Mouse (Mus musculus) liver, adult 2 months (tissue): ENCODE data around the gene Klhdc7a. TPM values are rescaled to one million over a fixed set of nuclear protein-coding genes. Genes with fewer than 3 reads are reported as not detected.

Experiments
- DNase-seq: peaks from one replicate; pipeline ENCODE4 v3.0.0-alpha.2; 2011; ENCODE audit warnings: low read depth, low spot score; ENCODE audit errors: extremely low read depth
- H3K27ac ChIP-seq: fragments of 200-500 bp; replicated peaks from 2 replicates; pipeline ENCODE4 v1.5.1; 2012; ENCODE audit warnings: low read depth, mild to moderate bottlenecking, control low read depth, inconsistent platforms, low read length; ENCODE audit not compliant: insufficient read depth
- H3K27me3 ChIP-seq: fragments of 200-500 bp; 2 replicates; pipeline ENCODE4 v1.6.1; 2012; ENCODE audit warnings: mild to moderate bottlenecking, moderate library complexity, low read length, inconsistent platforms; ENCODE audit not compliant: control insufficient read depth, insufficient read depth
- H3K36me3 ChIP-seq: fragments of 200-500 bp; 2 replicates; pipeline ENCODE4 v1.6.1; 2012; ENCODE audit warnings: low read length, inconsistent platforms; ENCODE audit not compliant: control insufficient read depth, insufficient read depth
- H3K4me1 ChIP-seq: fragments of 200-500 bp; 2 replicates; pipeline ENCODE4 v1.6.1; 2011; ENCODE audit warnings: low read length; ENCODE audit not compliant: control insufficient read depth, insufficient read depth
- H3K4me3 ChIP-seq: fragments of 200-500 bp; 2 replicates; pipeline ENCODE4 v1.5.1; 2011; ENCODE audit warnings: low read depth, mild to moderate bottlenecking, control low read depth, low read length, moderate library complexity; ENCODE audit not compliant: insufficient read depth
- H3K79me2 ChIP-seq: fragments of 200-500 bp; 2 replicates; pipeline ENCODE4 v1.6.1; 2012; ENCODE audit warnings: inconsistent platforms, mild to moderate bottlenecking, low read length, moderate library complexity; ENCODE audit not compliant: control insufficient read depth, insufficient read depth
- H3K9ac ChIP-seq: fragments of 200-500 bp; 2 replicates; pipeline ENCODE4 v1.6.1; 2012; ENCODE audit warnings: low read depth, mild to moderate bottlenecking, control low read depth, inconsistent platforms, low read length
- CTCF ChIP-seq: fragments of 200-500 bp; IDR thresholded peaks from 2 replicates; pipeline ENCODE4 v1.5.1; 2011; ENCODE audit warnings: low read depth, low read length, control low read depth
- POLR2A ChIP-seq: fragments of 200-500 bp; IDR thresholded peaks from 2 replicates; pipeline ENCODE4 v1.6.1; 2011; ENCODE audit warnings: low read length, control low read depth; ENCODE audit not compliant: insufficient read depth; ENCODE audit errors: extremely low read depth
- WGBS: fragments of 180-500 bp; shearing (Covaris S2); methylation state at CpG from one replicate; pipeline ENCODE4 v1.1.7; 2018; 5-methylcytosine and 5-hydroxymethylcytosine counted together
- polyA plus RNA-seq: library from polyadenylated mRNA; depleted of rRNA; stranded (reverse); fragments of >200 nt; gene quantifications from 2 replicates; pipeline ENCODE4 v1.2.3, GENCODE M21; 2012; rRNA removed
- total RNA-seq: library from RNA; depleted of rRNA; stranded (reverse); fragments of >200 nt; gene quantifications from 2 replicates; pipeline ENCODE4 v1.2.3, GENCODE M21; 2014; rRNA removed

Gene Klhdc7a
- total RNA-seq (5.2 and 6.8 TPM in 2 replicates), polyA plus RNA-seq (4.4 and 7.8 TPM in 2 replicates)

DNA sequence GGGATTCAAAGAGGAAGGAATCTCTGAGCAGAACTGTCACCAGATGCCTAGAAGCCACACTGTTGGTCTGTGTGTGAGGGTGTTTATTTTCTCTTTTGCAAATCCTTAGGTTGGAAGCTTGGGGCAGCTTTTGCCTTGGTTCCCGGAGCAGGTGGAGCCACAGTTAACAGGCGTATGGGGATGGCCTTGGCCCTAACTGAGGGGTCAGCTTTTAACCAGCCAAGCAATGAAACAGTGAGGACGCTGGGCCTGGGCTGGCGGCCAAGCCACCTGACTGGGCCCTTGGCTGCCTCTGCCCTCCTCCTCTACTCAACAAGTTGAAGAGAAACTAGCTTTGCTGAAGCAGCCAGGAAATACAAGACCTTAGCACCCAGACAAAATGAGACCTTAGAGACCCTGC is at the start of gene Klhdc7a:
Gene Klhdc7a (minus strand): TSS at position 105 of the 400 bp plus-strand sequence.
- Histone ChIP-seq H3K27me3 (no peaks in the 10 kb centered on the region), H3K4me1 (peaks cover 25% of the 10 kb centered on the region), H3K9ac (peak within 1 kb of the TSS; percentile 73), H3K79me2 (peaks cover 10% of the 10 kb centered on the region; the same call in 1 of the 2 replicates), H3K36me3 (no peaks in the 10 kb centered on the region), H3K4me3 (peak within 1 kb of the TSS; percentile 64), H3K27ac (peak within 1 kb of the TSS; percentile 98)
- peak; percentile 96 for DNase-seq
- TF ChIP-seq CTCF (no peak), POLR2A (no peak)
- 11% methylated on average over 4 of the region's 4 CpGs for WGBS

DNA sequence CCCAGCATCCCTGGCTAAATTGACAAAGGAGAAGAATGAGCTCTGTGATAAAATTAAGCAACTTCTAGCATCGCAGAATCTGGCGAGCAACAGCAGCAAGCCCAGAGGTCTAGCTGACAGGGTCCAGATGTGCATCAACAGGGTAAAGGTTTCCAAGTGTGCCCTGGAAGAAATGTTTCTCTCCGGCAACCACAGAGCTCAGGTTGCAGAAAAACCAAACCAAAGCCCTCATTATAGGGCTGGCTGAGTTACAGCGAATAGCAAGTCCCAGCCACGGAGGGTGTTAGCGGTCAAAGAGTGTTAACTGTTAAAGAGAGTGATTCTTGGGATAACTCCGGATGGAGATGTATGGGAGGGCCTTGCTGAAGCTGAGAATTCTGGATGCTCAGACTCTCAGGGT is 48.1 kb upstream of the Klhdc7a start:
- Histone ChIP-seq H3K4me1 (no peaks in the 10 kb centered on the region), H3K36me3 (no peaks in the 10 kb centered on the region), H3K27me3 (no peaks in the 10 kb centered on the region), H3K4me3 (no peak overlapping the region), H3K79me2 (no peaks in the 10 kb centered on the region), H3K9ac (no peak overlapping the region), H3K27ac (no peak overlapping the region)
- no peak for DNase-seq
- WGBS = 73% methylated on average over 7 of the region's 7 CpGs
- TF ChIP-seq CTCF = no peak
- TF ChIP-seq POLR2A = no peak

DNA sequence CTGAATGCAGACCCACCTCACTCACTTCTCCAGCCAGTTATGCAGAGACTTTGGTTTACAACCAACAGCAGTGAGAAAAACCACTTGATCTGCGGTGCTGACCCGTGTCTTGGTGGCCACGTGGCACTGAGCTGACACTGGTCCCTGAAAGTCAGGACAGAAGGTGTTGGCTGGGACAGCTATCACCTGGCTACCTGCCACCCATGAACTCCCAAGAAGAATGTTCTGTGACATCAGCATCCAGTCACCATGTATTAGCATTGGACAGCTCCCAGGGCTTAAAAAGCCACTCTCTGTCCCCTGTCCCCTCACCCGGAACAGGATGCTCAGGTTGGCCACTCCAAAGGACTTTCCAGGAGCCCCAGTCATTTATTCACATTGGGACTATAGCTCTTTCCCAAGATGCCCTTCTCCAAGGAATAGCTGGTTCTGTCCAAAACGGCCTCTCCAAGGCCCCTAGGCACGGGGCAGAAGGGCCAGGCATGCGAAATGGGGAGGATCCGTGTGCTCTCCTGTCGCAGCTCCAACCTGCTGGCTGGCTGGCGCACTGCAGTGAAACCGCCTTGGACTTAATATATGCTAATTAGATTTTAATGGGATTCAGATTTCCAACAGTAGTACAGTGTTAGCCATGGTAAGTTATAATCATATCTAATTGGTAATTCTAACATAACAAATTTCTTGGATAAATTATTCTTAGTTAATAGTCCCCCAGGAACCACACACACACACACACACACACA is 43.1 kb upstream of the Klhdc7a start:
- Histone ChIP-seq H3K36me3 (no peaks in the 10 kb centered on the region), H3K27me3 (no peaks in the 10 kb centered on the region), H3K27ac (no peak overlapping the region), H3K4me1 (no peaks in the 10 kb centered on the region), H3K9ac (no peak overlapping the region), H3K4me3 (no peak overlapping the region), H3K79me2 (no peaks in the 10 kb centered on the region)
- WGBS = 74% methylated on average over 11 of the region's 11 CpGs
- TF ChIP-seq CTCF = no peak
- no peak for TF ChIP-seq POLR2A
- DNase-seq = peak; percentile 8

DNA sequence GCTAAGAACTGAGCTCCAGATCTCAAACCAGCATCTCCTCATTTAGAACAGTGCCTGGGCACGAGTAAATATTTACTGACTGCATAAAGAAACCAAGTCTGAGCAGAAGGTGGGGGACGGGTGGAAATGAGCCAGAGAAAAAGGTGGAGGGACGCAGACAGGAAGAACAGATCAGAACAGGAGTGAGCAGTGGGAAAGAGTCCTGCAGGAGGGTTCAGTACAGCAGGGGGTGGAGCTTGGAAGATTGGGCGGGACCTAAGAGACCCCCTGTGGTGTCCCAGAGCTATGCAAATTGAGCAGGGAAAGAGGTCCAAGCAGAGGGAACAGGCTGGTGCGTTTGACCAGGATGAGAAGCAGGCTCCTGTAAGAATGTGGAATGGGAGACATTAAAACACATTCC is 37.1 kb upstream of the Klhdc7a start:
- TF ChIP-seq CTCF (no peak), POLR2A (no peak)
- DNase-seq = no peak
- Histone ChIP-seq H3K9ac (no peak overlapping the region), H3K4me3 (no peak overlapping the region), H3K79me2 (no peaks in the 10 kb centered on the region), H3K4me1 (peaks cover 2% of the 10 kb centered on the region; the same call in 1 of the 2 replicates), H3K27me3 (peaks cover 5% of the 10 kb centered on the region; the same call in 1 of the 2 replicates), H3K36me3 (no peaks in the 10 kb centered on the region), H3K27ac (no peak overlapping the region)
- WGBS = 10% methylated on average over 5 of the region's 5 CpGs

DNA sequence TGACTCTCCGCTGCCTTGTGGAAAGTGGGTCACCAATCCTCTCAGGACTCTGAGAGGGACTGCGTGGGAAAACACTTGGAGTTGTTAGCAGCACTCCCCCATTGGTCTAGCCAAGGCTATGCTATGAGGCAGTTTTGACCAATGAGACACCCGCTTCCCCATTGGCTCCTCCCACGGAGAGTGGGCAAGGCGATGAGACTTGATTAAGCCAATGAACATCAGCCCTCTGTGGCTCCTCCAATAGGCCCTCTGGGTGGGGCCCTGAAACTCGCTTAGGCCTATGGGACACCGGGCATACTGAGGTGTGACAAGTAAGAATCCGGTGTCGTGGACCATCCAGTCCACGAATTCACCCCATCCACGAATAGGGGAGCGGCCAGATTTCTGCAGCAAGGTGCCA is 36.3 kb upstream of the Klhdc7a start:
- 14% methylated on average over 12 of the region's 12 CpGs for WGBS
- TF ChIP-seq POLR2A (no peak), CTCF (no peak)
- DNase-seq = peak; percentile 14
- Histone ChIP-seq H3K27me3 (peaks cover 5% of the 10 kb centered on the region; the same call in 1 of the 2 replicates), H3K79me2 (no peaks in the 10 kb centered on the region), H3K36me3 (no peaks in the 10 kb centered on the region), H3K4me1 (peaks cover 2% of the 10 kb centered on the region; the same call in 1 of the 2 replicates), H3K27ac (no peak overlapping the region), H3K4me3 (no peak overlapping the region), H3K9ac (no peak overlapping the region)

DNA sequence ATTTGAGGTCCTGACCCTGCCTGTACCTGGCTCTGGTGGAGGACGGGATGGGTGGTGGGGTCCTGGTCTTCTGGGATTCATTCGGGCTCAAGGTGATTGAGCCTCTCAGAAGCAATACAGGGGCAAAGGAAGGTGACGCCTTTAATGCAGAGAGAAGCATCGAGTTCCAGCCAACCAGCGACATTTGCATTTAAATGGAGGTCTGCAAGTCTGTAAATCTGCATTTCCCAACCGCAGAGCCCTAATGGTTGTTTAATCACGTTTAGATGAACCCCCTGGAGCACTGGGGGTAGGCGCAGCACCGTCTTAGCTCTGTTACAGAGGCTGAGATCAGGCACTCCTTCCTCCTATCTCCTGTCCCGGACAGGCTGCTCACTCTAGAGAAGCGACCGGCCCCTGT is 34.2 kb upstream of the Klhdc7a start:
- no peak overlapping the region for H3K27ac ChIP-seq
- no peak overlapping the region for H3K9ac ChIP-seq
- WGBS = 41% methylated on average over 12 of the region's 12 CpGs
- no peaks in the 10 kb centered on the region for H3K36me3 ChIP-seq
- no peak for DNase-seq
- TF ChIP-seq CTCF = no peak
- TF ChIP-seq POLR2A = no peak
- H3K27me3 ChIP-seq = peaks cover 5% of the 10 kb centered on the region; the same call in 1 of the 2 replicates
- H3K79me2 ChIP-seq = no peaks in the 10 kb centered on the region
- no peak overlapping the region for H3K4me3 ChIP-seq
- peaks cover 2% of the 10 kb centered on the region; the same call in 1 of the 2 replicates for H3K4me1 ChIP-seq
